Mouse (Mus musculus) intestine, embryonic 16.5 days (tissue): ENCODE data around the gene Esrrg. TPM values are rescaled to one million over a fixed set of nuclear protein-coding genes. Genes with fewer than 3 reads are reported as not detected.

ENCODE experiments used
- ATAC-seq: fragments of 200-750 bp; cut with Nextera tagmentation; 2 replicates; pipeline ENCODE4 v1.8.0; 2017; ENCODE audit warnings: moderate TSS enrichment, moderate library complexity
- H3K27ac ChIP-seq: fragments of 300-500 bp; sonication (generic); 2 replicates; pipeline ENCODE4 v1.5.1; 2014; ENCODE audit warnings: mild to moderate bottlenecking, low read length
- H3K27me3 ChIP-seq: fragments of 300-500 bp; sonication (generic); replicated peaks from 2 replicates; pipeline ENCODE4 v1.6.1; 2014; ENCODE audit warnings: low read length, control low read depth, mixed read lengths; ENCODE audit not compliant: control insufficient read depth, insufficient read depth
- H3K36me3 ChIP-seq: fragments of 300-500 bp; sonication (generic); 2 replicates; pipeline ENCODE4 v1.6.1; 2014; ENCODE audit warnings: low read length, control low read depth; ENCODE audit not compliant: control insufficient read depth, insufficient read depth
- H3K4me1 ChIP-seq: fragments of 300-500 bp; sonication (generic); 2 replicates; pipeline ENCODE4 v1.6.1; 2014; ENCODE audit warnings: low read length, control low read depth, mixed read lengths; ENCODE audit not compliant: control insufficient read depth, insufficient read depth
- H3K4me2 ChIP-seq: fragments of 300-500 bp; sonication (generic); 2 replicates; pipeline ENCODE4 v1.6.1; 2014; ENCODE audit warnings: low read depth, low read length, control low read depth
- H3K4me3 ChIP-seq: fragments of 300-500 bp; sonication (generic); 2 replicates; pipeline ENCODE4 v1.5.1; 2014; ENCODE audit warnings: mild to moderate bottlenecking, low read length
- H3K9ac ChIP-seq: fragments of 300-500 bp; sonication (generic); 2 replicates; pipeline ENCODE4 v1.6.1; 2014; ENCODE audit warnings: low read depth, low read length
- H3K9me3 ChIP-seq: fragments of 300-500 bp; sonication (generic); 2 replicates; pipeline ENCODE4 v1.6.1; 2016; ENCODE audit warnings: low read length, control low read depth; ENCODE audit not compliant: control insufficient read depth
- WGBS: fragments of 180-500 bp; shearing (Covaris S2); extraction: QIAGEN DNeasy Blood & Tissue Kit; methylation state at CpG from one replicate; pipeline ENCODE4 v1.1.7; 2014; 5-methylcytosine and 5-hydroxymethylcytosine counted together
- polyA plus RNA-seq: library from polyadenylated mRNA; unstranded; fragments of >200 nt; fragmentation: Nextera tagmentation; extraction: Ambion mirVana; gene quantifications from 2 replicates; pipeline ENCODE4 v1.2.1, GENCODE M21; 2015

Esrrg gene
- polyA plus RNA-seq, 1 experiment from 2014 or later = 3.6 TPM

GRCm38 (mm10) chr1:187645258-187645657, 36.7 kb downstream of the Esrrg start:
- Histone ChIP-seq H3K27me3 (no peaks in the 10 kb centered on the region), H3K4me3 (no peak overlapping the region), H3K9ac (no peak overlapping the region), H3K27ac (no peak overlapping the region), H3K9me3 (no peaks in the 10 kb centered on the region), H3K36me3 (no peaks in the 10 kb centered on the region), H3K4me1 (no peaks in the 10 kb centered on the region), H3K4me2 (no peak overlapping the region)
- ATAC-seq = no peak
- WGBS = 84% methylated on average over 8 of the region's 8 CpGs

GRCm38 (mm10) chr1:187648551-187648950, 40.0 kb downstream of the Esrrg start:
- Histone ChIP-seq H3K36me3 (no peaks in the 10 kb centered on the region), H3K27ac (no peak overlapping the region), H3K4me1 (peaks cover 18% of the 10 kb centered on the region), H3K4me3 (no peak overlapping the region), H3K27me3 (no peaks in the 10 kb centered on the region), H3K9ac (no peak overlapping the region), H3K4me2 (no peak overlapping the region), H3K9me3 (no peaks in the 10 kb centered on the region)
- 91% methylated on average over 8 of the region's 8 CpGs for WGBS
- ATAC-seq = no peak

GRCm38 (mm10) chr1:187649871-187650270, 41.3 kb downstream of the Esrrg start:
- Histone ChIP-seq H3K27me3 (no peaks in the 10 kb centered on the region), H3K4me2 (no peak overlapping the region)

GRCm38 (mm10) chr1:187650786-187651687, 42.4 kb downstream of the Esrrg start:
- ATAC-seq = peak; percentile 10; the same call in 1 of the 2 replicates
- Histone ChIP-seq H3K4me2 (peak overlapping the region; percentile 94), H3K36me3 (no peaks in the 10 kb centered on the region), H3K27me3 (no peaks in the 10 kb centered on the region), H3K9ac (peak overlapping the region; percentile 86), H3K4me1 (peaks cover 21% of the 10 kb centered on the region), H3K4me3 (peak overlapping the region; percentile 71), H3K9me3 (no peaks in the 10 kb centered on the region), H3K27ac (no peak overlapping the region)
- WGBS = 14% methylated on average over 24 of the region's 24 CpGs

More at GRCm38 (mm10) chr1:187649871-187650270, 41.3 kb downstream of the Esrrg start:
- Histone ChIP-seq H3K9ac (no peak overlapping the region), H3K9me3 (no peaks in the 10 kb centered on the region), H3K4me1 (peaks cover 21% of the 10 kb centered on the region), H3K4me3 (no peak overlapping the region), H3K27ac (no peak overlapping the region), H3K36me3 (no peaks in the 10 kb centered on the region)
- 55% methylated on average over 5 of the region's 5 CpGs for WGBS
- no peak for ATAC-seq

GRCm38 (mm10) chr1:187651688-187652241, 43.2 kb downstream of the Esrrg start:
- H3K9ac ChIP-seq = peak overlapping the region; percentile 86
- H3K9me3 ChIP-seq = no peaks in the 10 kb centered on the region
- H3K4me1 ChIP-seq = peaks cover 21% of the 10 kb centered on the region
- peak; percentile 80 for ATAC-seq
- H3K4me2 ChIP-seq = peak overlapping the region; percentile 94
- no peaks in the 10 kb centered on the region for H3K36me3 ChIP-seq
- H3K4me3 ChIP-seq = peak overlapping the region; percentile 71
- H3K27ac ChIP-seq = no peak overlapping the region
- no peaks in the 10 kb centered on the region for H3K27me3 ChIP-seq
- WGBS = under 1% methylated on average over 47 of the region's 47 CpGs

- 29% methylated on average over 7 of the region's 7 CpGs for WGBS
- Histone ChIP-seq H3K27me3 (no peaks in the 10 kb centered on the region), H3K27ac (0 out of 2 replicates have a peak overlapping the region, but pooled peaks have one; percentile 4), H3K9ac (peak overlapping the region; percentile 4; the same call in 1 of the 2 replicates), H3K4me1 (peaks cover 21% of the 10 kb centered on the region), H3K9me3 (no peaks in the 10 kb centered on the region), H3K4me3 (peak overlapping the region; percentile 71; the same call in 1 of the 2 replicates), H3K36me3 (no peaks in the 10 kb centered on the region), H3K4me2 (peak overlapping the region; percentile 94)
- ATAC-seq = peak; percentile 19
These were observed 43.9 kb downstream of the Esrrg start for GRCm38 (mm10) chr1:187652445-187652844.

- peak; percentile 58 for ATAC-seq
- Histone ChIP-seq H3K4me1 (peaks cover 21% of the 10 kb centered on the region), H3K36me3 (no peaks in the 10 kb centered on the region), H3K9me3 (no peaks in the 10 kb centered on the region), H3K4me2 (no peak overlapping the region; the same call in 1 of the 2 replicates), H3K27ac (peak overlapping the region; percentile 57), H3K9ac (peak overlapping the region; percentile 5; the same call in 1 of the 2 replicates), H3K4me3 (no peak overlapping the region), H3K27me3 (no peaks in the 10 kb centered on the region)
- WGBS = 33% methylated on average over 9 of the region's 9 CpGs
These were observed 44.8 kb downstream of the Esrrg start for GRCm38 (mm10) chr1:187653390-187653789.

GRCm38 (mm10) chr1:187660963-187661362, 52.4 kb downstream of the Esrrg start:
- Histone ChIP-seq H3K4me1 (peaks cover 21% of the 10 kb centered on the region), H3K4me2 (no peak overlapping the region), H3K27me3 (no peaks in the 10 kb centered on the region), H3K9me3 (no peaks in the 10 kb centered on the region), H3K4me3 (no peak overlapping the region), H3K27ac (no peak overlapping the region), H3K36me3 (no peaks in the 10 kb centered on the region), H3K9ac (no peak overlapping the region)
- no peak for ATAC-seq
- WGBS = 44% methylated on average over 9 of the region's 9 CpGs

- no peaks in the 10 kb centered on the region for H3K27me3 ChIP-seq
- peak; percentile 73 for ATAC-seq
- no peaks in the 10 kb centered on the region for H3K9me3 ChIP-seq
- peak overlapping the region; percentile 42 for H3K9ac ChIP-seq
- peak overlapping the region; percentile 22 for H3K4me3 ChIP-seq
- H3K4me2 ChIP-seq = peak overlapping the region; percentile 47
- peak overlapping the region; percentile 29 for H3K27ac ChIP-seq
- H3K4me1 ChIP-seq = peaks cover 25% of the 10 kb centered on the region
- no peaks in the 10 kb centered on the region for H3K36me3 ChIP-seq
- 35% methylated on average over 12 of the region's 12 CpGs for WGBS
These were observed 53.6 kb downstream of the Esrrg start for GRCm38 (mm10) chr1:187662083-187662609.
